Comparison of ENCODE assay signal across 9 mouse cellular contexts in the genomic region with DNA sequence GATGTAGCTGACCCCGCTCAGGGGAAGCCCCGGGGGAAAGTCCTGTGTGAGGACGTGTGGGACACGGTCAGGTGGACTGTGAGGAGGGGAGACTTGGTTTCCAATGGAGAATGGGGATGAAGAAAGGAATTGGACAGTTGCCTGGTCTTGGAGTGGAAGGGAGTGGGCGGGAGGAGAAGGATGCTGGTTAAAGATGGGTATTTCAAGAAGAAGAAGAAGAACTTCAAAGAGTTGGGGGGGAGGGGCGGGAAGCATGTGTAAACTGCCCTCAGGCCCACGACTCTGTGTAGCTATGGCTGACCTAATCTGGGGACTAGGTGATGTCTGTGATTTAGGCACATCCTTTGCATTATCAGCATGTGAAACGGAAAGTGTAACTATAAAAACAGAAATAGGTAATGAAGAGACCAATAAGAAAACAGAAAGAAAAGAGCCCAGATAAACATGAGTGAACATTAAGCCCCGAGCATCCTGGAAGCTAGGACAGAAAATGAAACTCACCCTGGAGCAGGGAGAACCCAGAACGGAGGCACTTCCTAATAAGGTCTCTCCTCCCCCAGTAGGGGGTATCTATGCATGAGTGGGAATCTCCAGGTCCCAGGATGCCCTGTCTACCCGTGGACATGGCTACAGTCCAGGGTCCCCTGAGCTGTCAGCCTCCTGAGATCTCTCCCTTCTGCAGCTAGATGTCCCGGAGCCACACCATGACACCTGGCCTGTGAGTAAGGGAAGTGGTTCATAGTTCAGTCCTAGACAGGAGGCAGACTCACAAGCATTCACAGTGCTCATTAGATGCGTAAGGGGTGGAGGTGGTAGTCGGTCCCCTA. TPM values are rescaled to one million over a fixed set of nuclear protein-coding genes. Genes with fewer than 3 reads are reported as not detected.
DNase-seq lines count a peak whose midpoint lies in the region; ATAC-seq and TF ChIP-seq lines count a peak whose summit lies in the region.
"Had no signal": no experiment of that assay in that cellular context is flagged by ENCODE, and none has a peak within 500 bp of the region (broad histone marks: within the 10 kb centered on the region; RNA-seq: fewer than 3 reads in every experiment).

No protein-coding gene starts in this region.

- H3K4me2 ChIP-seq in heart, embryonic 16.5 days (ENCODE audit: low read depth, low read length): peak overlapping the region; percentile 92
- H3K4me2 ChIP-seq in neural tube, embryonic 12.5 days (replicated peaks): 0 out of 2 replicates have a peak overlapping the region, but pooled peaks have one; percentile 17

- no peak for TF ChIP-seq POLR2A in bone marrow, adult 2 months (IDR thresholded peaks at IDR 0.05; ENCODE audit: borderline replicate concordance, control insufficient read depth, low read depth, low read length)

- intact Hi-C loops in left cerebral cortex, adult 2 months (cut with DNase I): no loop called here
- intact Hi-C loops in left cerebral cortex, postnatal 10 days (cut with DNase I): no loop called here

- H3K9ac ChIP-seq in heart, embryonic 16.5 days (ENCODE audit: low read length): no peak overlapping the region
- no peak overlapping the region for H3K9ac ChIP-seq in neural tube, embryonic 12.5 days

- no peaks in the 10 kb centered on the region for H3K27me3 ChIP-seq in heart, embryonic 16.5 days (ENCODE audit: control insufficient read depth, insufficient read depth, low read length)
- H3K27me3 ChIP-seq in neural tube, embryonic 12.5 days (replicated peaks): no peaks in the 10 kb centered on the region

- no peaks in the 10 kb centered on the region for H3K36me3 ChIP-seq in heart, embryonic 16.5 days (ENCODE audit: control insufficient read depth, insufficient read depth)
- no peaks in the 10 kb centered on the region for H3K36me3 ChIP-seq in neural tube, embryonic 12.5 days

- ATAC-seq in heart, embryonic 16.5 days (replicated peaks; ENCODE audit: extremely low read depth, insufficient read depth, low FRiP score): peak; percentile 39
- ATAC-seq in neural tube, embryonic 12.5 days (ENCODE audit: low FRiP score, low read depth): no peak

- DNase-seq in left cerebral cortex, adult 2 months (ENCODE audit: extremely low spot score in 1 of 2, low spot score in 2 of 2): no peak
- no peak for DNase-seq in left cerebral cortex, postnatal 10 days (ENCODE audit: extremely low spot score in 1 of 2, low spot score in 2 of 2)
- DNase-seq in retina, postnatal 1 day: no peak
- no peak for DNase-seq in gastrocnemius, postnatal 4 days (ENCODE audit: low spot score in 2 of 2)
- DNase-seq: right cerebral cortex, postnatal 4 days had no signal

- H3K27ac ChIP-seq in left cerebral cortex, adult 2 months: peak overlapping the region; percentile 63; the same call in 1 of the 2 replicates
- H3K27ac ChIP-seq in bone marrow, adult 2 months (ENCODE audit: control insufficient read depth, insufficient read depth, low read depth, low read length, poor library complexity): peak overlapping the region; percentile 75
- H3K27ac ChIP-seq in heart, embryonic 16.5 days (ENCODE audit: low read length): peak overlapping the region; percentile 69
- H3K27ac ChIP-seq in neural tube, embryonic 12.5 days: no peak overlapping the region

- WGBS in bone marrow, adult 2 months: 25% methylated on average over 14 of the region's 14 CpGs
- WGBS in heart, embryonic 16.5 days: 42% methylated on average over 14 of the region's 14 CpGs
- 76% methylated on average over 14 of the region's 14 CpGs for WGBS in neural tube, embryonic 12.5 days

- no peak overlapping the region for H3K4me3 ChIP-seq in left cerebral cortex, adult 2 months
- H3K4me3 ChIP-seq in bone marrow, adult 2 months (replicated peaks; ENCODE audit: control insufficient read depth, low read depth, low read length): peak overlapping the region; percentile 82
- peak overlapping the region; percentile 70 for H3K4me3 ChIP-seq in heart, embryonic 16.5 days (ENCODE audit: low read length)
- H3K4me3 ChIP-seq in neural tube, embryonic 12.5 days: no peak overlapping the region

- no peaks in the 10 kb centered on the region for H3K9me3 ChIP-seq in heart, embryonic 16.5 days (replicated peaks; ENCODE audit: control insufficient read depth, low read length)
- H3K9me3 ChIP-seq in neural tube, embryonic 12.5 days: no peaks in the 10 kb centered on the region

- no peak for TF ChIP-seq CTCF in left cerebral cortex, adult 2 months (IDR thresholded peaks at IDR 0.05)
- no peak for TF ChIP-seq CTCF in bone marrow, adult 2 months (IDR thresholded peaks at IDR 0.05; ENCODE audit: control insufficient read depth, insufficient read depth, low read length)

- H3K4me1 ChIP-seq in bone marrow, adult 2 months (ENCODE audit: control insufficient read depth, insufficient read depth, low read length): peaks cover 2% of the 10 kb centered on the region; the same call in 1 of the 2 replicates
- peaks cover 19% of the 10 kb centered on the region for H3K4me1 ChIP-seq in heart, embryonic 16.5 days (ENCODE audit: control insufficient read depth, insufficient read depth, low read length)
- no peaks in the 10 kb centered on the region for H3K4me1 ChIP-seq in neural tube, embryonic 12.5 days

RNA-seq across cellular contexts. Expression of a gene that starts 0.4 kb away (rescaled TPM):
- total RNA-seq in left cerebral cortex, adult 2 months (2021): 1 to 10 TPM in 1 of 2 experiments, under 1 TPM in 1; 0.49 to 1.3 TPM
- total RNA-seq in left cerebral cortex, postnatal 10 days (2021): under 1 TPM; 0.85 to 0.86 TPM
- 9.2 and 10.4 TPM in 2 replicates for polyA plus RNA-seq in bone marrow, adult 2 months (2011; ENCODE audit: insufficient read depth, insufficient read length, low replicate concordance, missing spikeins)
- 5.0 and 5.9 TPM in 2 replicates for polyA plus RNA-seq in heart, embryonic 16.5 days (2015; fragmentation: Nextera tagmentation; extraction: Ambion mirVana)
- 0.70 and 0.72 TPM in 2 replicates for polyA plus RNA-seq in neural tube, embryonic 12.5 days (2016; fragmentation: Nextera tagmentation; extraction: Ambion mirVana)
- 1 to 10 TPM; 1.4 to 1.8 TPM for total RNA-seq in gastrocnemius, postnatal 4 days (2021)

RNA-seq across cellular contexts. Expression of a gene that starts 38.7 kb away (rescaled TPM):
- 1 to 10 TPM in 1 of 2 experiments, not detected in 1; 1.1 TPM for total RNA-seq in left cerebral cortex, adult 2 months (2021)
- under 1 TPM in 1 of 2 experiments, not detected in 1; 0.57 TPM for total RNA-seq in left cerebral cortex, postnatal 10 days (2021)
- 633 and 1,953 TPM in 2 replicates for polyA plus RNA-seq in bone marrow, adult 2 months (2011; ENCODE audit: insufficient read depth, insufficient read length, low replicate concordance, missing spikeins)
- polyA plus RNA-seq in heart, embryonic 16.5 days (2015; fragmentation: Nextera tagmentation; extraction: Ambion mirVana): 1.8 and 3.2 TPM in 2 replicates
- 1.2 and 2.2 TPM in 2 replicates for polyA plus RNA-seq in neural tube, embryonic 12.5 days (2016; fragmentation: Nextera tagmentation; extraction: Ambion mirVana)
- total RNA-seq in gastrocnemius, postnatal 4 days (2021): 1 to 10 TPM; 1.2 to 3.6 TPM
- total RNA-seq: left cerebral cortex, adult 8-10 months had no signal

RNA-seq across cellular contexts. Expression of a gene that starts 59.6 kb away (rescaled TPM):
- 10 to 100 TPM; 41.2 to 42.3 TPM for total RNA-seq in left cerebral cortex, adult 2 months (2021)
- 10 to 100 TPM; 31.4 to 32.5 TPM for total RNA-seq in left cerebral cortex, postnatal 10 days (2021)
- polyA plus RNA-seq in bone marrow, adult 2 months (2011; ENCODE audit: insufficient read depth, insufficient read length, low replicate concordance, missing spikeins): 48.1 and 88.3 TPM in 2 replicates
- 74.8 and 76.9 TPM in 2 replicates for polyA plus RNA-seq in heart, embryonic 16.5 days (2015; fragmentation: Nextera tagmentation; extraction: Ambion mirVana)
- 47.0 and 53.1 TPM in 2 replicates for polyA plus RNA-seq in neural tube, embryonic 12.5 days (2016; fragmentation: Nextera tagmentation; extraction: Ambion mirVana)
- 10 to 100 TPM; 77.3 to 93.3 TPM for total RNA-seq in gastrocnemius, postnatal 4 days (2021)

Comparison
In these comparisons a context has a peak if more than half of its experiments do, and no peak if none do; other contexts are left out.
1. H3K4me3 ChIP-seq: peak in bone marrow, adult 2 months (single experiment) and heart, embryonic 16.5 days (single experiment); none in left cerebral cortex, adult 2 months (single experiment) and neural tube, embryonic 12.5 days (single experiment).